Mouse (Mus musculus): Measurements from ENCODE around the gene Dhrs11.

- TF ChIP-seq CTCF (IDR thresholded peaks at IDR 0.05; ENCODE audit: control insufficient read depth, insufficient read depth, insufficient read length) = no peak
- no peak for TF ChIP-seq MYOD1 (IDR thresholded peaks at IDR 0.05; ENCODE audit: control insufficient read depth, insufficient read length, low read depth)
- TF ChIP-seq MAX (IDR thresholded peaks at IDR 0.05) = peak; percentile 2
- TF ChIP-seq USF1 (IDR thresholded peaks at IDR 0.05; ENCODE audit: low read depth) = no peak
- no peak for TF ChIP-seq FOSL1 (IDR thresholded peaks at IDR 0.05; ENCODE audit: insufficient read depth, low read length, poor library complexity, severe bottlenecking)
- TF ChIP-seq MYOG (IDR thresholded peaks at IDR 0.05; ENCODE audit: control insufficient read depth, extremely low read depth, insufficient read length) = no peak
- no peak for TF ChIP-seq CEBPB (IDR thresholded peaks at IDR 0.05; ENCODE audit: low read depth)
These were observed 42.3 kb upstream of the Dhrs11 start for GRCm38 (mm10) chr11:84871046-84871445.

All from C2C12 (cell line).